Mouse (Mus musculus) macrophage (primary cell): ENCODE results near the gene 4933427I04Rik. TPM values are rescaled to one million over a fixed set of nuclear protein-coding genes. Genes with fewer than 3 reads are reported as not detected.

Source experiments
- H3K27ac ChIP-seq: fragments of 350-480 bp; formaldehyde crosslinking; 2 replicates; pipeline ENCODE4 v1.9.0; 2021
- H3K36me3 ChIP-seq: fragments of 350-480 bp; formaldehyde crosslinking; 2 replicates; pipeline ENCODE4 v1.9.0; 2021; ENCODE audit errors: inconsistent target
- H3K4me3 ChIP-seq: fragments of 350-480 bp; formaldehyde crosslinking; 2 replicates; pipeline ENCODE4 v1.9.0; 2021; ENCODE audit errors: inconsistent target
- H3K79me2 ChIP-seq: fragments of 350-480 bp; formaldehyde crosslinking; 2 replicates; pipeline ENCODE4 v1.9.0; 2021; ENCODE audit errors: inconsistent target
- WGBS: methylation state at CpG from one replicate; pipeline ENCODE4 v1.1.7; 2026; ENCODE audit warnings: inconsistent platforms; ENCODE audit not compliant: missing documents; 5-methylcytosine and 5-hydroxymethylcytosine counted together
- polyA plus RNA-seq: library from polyadenylated mRNA; stranded (reverse); fragments of 250-400 nt; gene quantifications from 3 replicates; pipeline ENCODE4 v1.2.4, GENCODE M21; 2018; ENCODE audit warnings: inconsistent platforms

Gene 4933427I04Rik
- polyA plus RNA-seq, 1 experiment from 2014 or later = not detected

GRCm38 (mm10) chr4:123904333-123905125 lies 45.0 kb downstream of the 4933427I04Rik start, which contains the start of gene Mycbp:
TSS of gene Mycbp (plus strand) at chr4:123904832.
- Histone ChIP-seq H3K27ac (peak within 1 kb of the TSS; percentile 36), H3K36me3 (peaks cover 7% of the 10 kb centered on the region), H3K4me3 (peak within 1 kb of the TSS; percentile 60), H3K79me2 (peaks cover 57% of the 10 kb centered on the region)
- WGBS = under 1% methylated on average over 40 of the region's 49 CpGs

GRCm38 (mm10) chr4:123905126-123905668 lies 45.7 kb downstream of the 4933427I04Rik start:
- H3K79me2 ChIP-seq = peaks cover 64% of the 10 kb centered on the region
- WGBS = 0% methylated on average over 50 of the region's 53 CpGs
- H3K4me3 ChIP-seq = peak overlapping the region; percentile 34
- peaks cover 12% of the 10 kb centered on the region for H3K36me3 ChIP-seq
- no peak overlapping the region for H3K27ac ChIP-seq

- Histone ChIP-seq H3K36me3 (peaks cover 40% of the 10 kb centered on the region), H3K79me2 (peaks cover 100% of the 10 kb centered on the region), H3K27ac (no peak overlapping the region), H3K4me3 (no peak overlapping the region)
- 93% methylated on average over 4 of the region's 4 CpGs for WGBS
These were observed 52.0 kb downstream of the 4933427I04Rik start for GRCm38 (mm10) chr4:123911503-123911902.

- H3K4me3 ChIP-seq = no peak overlapping the region
- 95% methylated on average over 2 of the region's 2 CpGs for WGBS
These were observed 53.0 kb downstream of the 4933427I04Rik start for GRCm38 (mm10) chr4:123912431-123912830.

More at GRCm38 (mm10) chr4:123912431-123912830, 53.0 kb downstream of the 4933427I04Rik start:
- Histone ChIP-seq H3K36me3 (peaks cover 40% of the 10 kb centered on the region), H3K79me2 (peaks cover 96% of the 10 kb centered on the region), H3K27ac (no peak overlapping the region)

Other genes with a start within 250 kb of the 4933427I04Rik start
- 90.8 to 146 TPM (median 144 TPM) in 3 replicates for gene Macf1, start 175.3 kb upstream of the 4933427I04Rik start, polyA plus RNA-seq
- 153 to 200 TPM (median 177 TPM) in 3 replicates for gene Ndufs5, start 141.5 kb upstream of the 4933427I04Rik start, polyA plus RNA-seq
- gene Akirin1, start 109.3 kb upstream of the 4933427I04Rik start, polyA plus RNA-seq = 109 to 130 TPM (median 117 TPM) in 3 replicates
- not detected in 3 replicates for gene Rhbdl2, start 71.8 kb upstream of the 4933427I04Rik start, polyA plus RNA-seq
- gene Mycbp, start 45.2 kb downstream of the 4933427I04Rik start, polyA plus RNA-seq = 4.0 to 11.7 TPM (median 6.1 TPM) in 3 replicates
- gene Rragc, start 57.8 kb downstream of the 4933427I04Rik start, polyA plus RNA-seq = 211 to 323 TPM (median 310 TPM) in 3 replicates
- gene 4930535I16Rik, start 58.3 kb downstream of the 4933427I04Rik start, polyA plus RNA-seq = not detected in 3 replicates